Mouse (Mus musculus) brain, embryonic 14.5 days (tissue): ENCODE measurements around the gene Hist1h4h.
"Not testable (repeated sequence)": the region's sequence is repeated elsewhere in the genome, so short reads cannot be mapped to it uniquely, and the experiment has no call there.

Experiments used
- CTCF ChIP-seq: fragments of 200-500 bp; IDR thresholded peaks from 2 replicates; pipeline ENCODE4 v1.5.1; 2012; ENCODE audit warnings: inconsistent platforms, mild to moderate bottlenecking, moderate library complexity, borderline replicate concordance; ENCODE audit not compliant: insufficient read depth, insufficient read length; ENCODE audit errors: extremely low read depth
- POLR2A ChIP-seq: fragments of 200-500 bp; IDR thresholded peaks from 2 replicates; pipeline ENCODE4 v1.6.1; 2012; ENCODE audit warnings: mild to moderate bottlenecking, inconsistent platforms, borderline replicate concordance; ENCODE audit not compliant: poor library complexity, insufficient read depth, insufficient read length, severe bottlenecking; ENCODE audit errors: extremely low read depth

- TF ChIP-seq CTCF, POLR2A: not testable (repeated sequence)
Observed at GRCm38 (mm10) chr13:23542225-23542980, 11.6 kb downstream of the Hist1h4h start.
